Mouse (Mus musculus) liver, embryonic 16.5 days (tissue): ENCODE results near the gene Grcc10. TPM values are rescaled to one million over a fixed set of nuclear protein-coding genes. Genes with fewer than 3 reads are reported as not detected.

Experiments
- ATAC-seq: fragments of 200-750 bp; cut with Nextera tagmentation; 2 replicates; pipeline ENCODE4 v1.8.0; 2017; ENCODE audit warnings: low read depth, mild to moderate bottlenecking, moderate number of reproducible peaks, moderate library complexity
- H3K27ac ChIP-seq: fragments of 300-500 bp; sonication (generic); 2 replicates; pipeline ENCODE4 v1.5.1; 2014; ENCODE audit warnings: mild to moderate bottlenecking, low read length
- H3K27me3 ChIP-seq: fragments of 300-500 bp; sonication (generic); 2 replicates; pipeline ENCODE4 v1.6.1; 2014; ENCODE audit warnings: low read depth, low read length, mixed read lengths; ENCODE audit not compliant: control insufficient read depth, insufficient read depth
- H3K36me3 ChIP-seq: fragments of 300-500 bp; sonication (generic); 2 replicates; pipeline ENCODE4 v1.6.1; 2014; ENCODE audit warnings: mild to moderate bottlenecking; ENCODE audit not compliant: control insufficient read depth, insufficient read depth
- H3K4me1 ChIP-seq: fragments of 300-500 bp; sonication (generic); 2 replicates; pipeline ENCODE4 v1.6.1; 2014; ENCODE audit warnings: low read depth, low read length, mixed read lengths; ENCODE audit not compliant: control insufficient read depth
- H3K4me2 ChIP-seq: fragments of 300-500 bp; sonication (generic); 2 replicates; pipeline ENCODE4 v1.6.1; 2014; ENCODE audit warnings: low read depth, low read length, mixed read lengths
- H3K4me3 ChIP-seq: fragments of 300-500 bp; sonication (generic); 2 replicates; pipeline ENCODE4 v1.5.1; 2014; ENCODE audit warnings: low read depth, mild to moderate bottlenecking, low read length
- H3K9ac ChIP-seq: fragments of 300-500 bp; sonication (generic); 2 replicates; pipeline ENCODE4 v1.6.1; 2014; ENCODE audit warnings: low read depth, low read length
- H3K9me3 ChIP-seq: fragments of 300-500 bp; sonication (generic); replicated peaks from 2 replicates; pipeline ENCODE4 v1.6.1; 2016; ENCODE audit warnings: low read length; ENCODE audit not compliant: control insufficient read depth
- WGBS: fragments of 180-500 bp; shearing (Covaris S2); extraction: QIAGEN DNeasy Blood & Tissue Kit; methylation state at CpG from one replicate; pipeline ENCODE4 v1.1.7; 2014; ENCODE audit not compliant: insufficient replicate concordance; 5-methylcytosine and 5-hydroxymethylcytosine counted together
- polyA plus RNA-seq: library from polyadenylated mRNA; unstranded; fragments of >200 nt; fragmentation: Nextera tagmentation; extraction: Ambion mirVana; gene quantifications from 2 replicates; pipeline ENCODE4 v1.2.1, GENCODE M21; 2015

Grcc10 gene
- polyA plus RNA-seq, 1 experiment from 2014 or later, result 83.6 TPM

DNA sequence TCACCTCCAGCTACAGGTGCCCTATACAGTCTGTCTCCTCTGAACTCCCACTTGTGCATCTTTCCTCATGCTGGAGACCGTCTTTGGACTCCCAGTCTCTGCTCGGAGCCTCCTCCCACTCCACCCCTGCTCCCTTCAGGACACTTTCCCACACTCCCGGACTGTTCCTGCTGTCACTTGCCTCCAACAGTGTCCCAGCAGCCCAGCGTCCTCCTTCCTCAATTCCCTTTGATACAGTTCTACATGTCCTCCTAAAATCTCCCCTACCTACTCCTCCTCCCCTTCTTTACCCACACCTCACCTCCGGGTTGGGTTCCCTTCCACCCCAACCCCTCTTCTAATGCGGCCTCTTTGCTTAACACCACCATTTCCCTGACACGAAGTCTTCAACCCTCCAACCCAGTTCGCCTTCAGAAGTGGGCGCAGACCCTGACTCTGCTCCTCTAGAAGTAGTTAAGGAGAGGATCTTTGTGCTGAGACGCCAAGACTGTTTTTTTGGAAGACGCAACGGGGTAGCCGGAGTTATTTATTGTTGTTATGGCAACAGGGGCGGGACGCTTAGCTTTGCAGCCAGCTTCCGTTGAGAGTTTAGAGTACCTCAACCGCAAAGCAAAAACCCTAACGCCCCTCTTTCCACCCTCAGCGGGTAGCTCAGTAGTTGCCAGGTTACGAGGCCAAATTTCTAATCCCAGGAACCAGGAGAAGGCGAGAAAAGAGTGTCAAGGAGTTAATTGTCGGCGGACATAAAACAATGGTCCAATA is 38.2 kb upstream of the Grcc10 start, which contains the start of gene Lrrc23:
TSS of gene Lrrc23 (minus strand) at position 506 of the 762 bp plus-strand sequence.
- H3K36me3 ChIP-seq, result no peaks in the 10 kb centered on the region
- H3K9me3 ChIP-seq, result no peaks in the 10 kb centered on the region
- no peaks in the 10 kb centered on the region; the same call in 1 of the 2 replicates for H3K4me1 ChIP-seq
- H3K27me3 ChIP-seq, result peaks cover 26% of the 10 kb centered on the region
- no peak for ATAC-seq
- no peak within 1 kb of the TSS for H3K9ac ChIP-seq
- H3K4me2 ChIP-seq, result peak within 1 kb of the TSS; percentile 45
- WGBS, result 2% methylated on average over 23 of the region's 23 CpGs
- H3K27ac ChIP-seq, result no peak within 1 kb of the TSS
- peak within 1 kb of the TSS; percentile 15 for H3K4me3 ChIP-seq

DNA sequence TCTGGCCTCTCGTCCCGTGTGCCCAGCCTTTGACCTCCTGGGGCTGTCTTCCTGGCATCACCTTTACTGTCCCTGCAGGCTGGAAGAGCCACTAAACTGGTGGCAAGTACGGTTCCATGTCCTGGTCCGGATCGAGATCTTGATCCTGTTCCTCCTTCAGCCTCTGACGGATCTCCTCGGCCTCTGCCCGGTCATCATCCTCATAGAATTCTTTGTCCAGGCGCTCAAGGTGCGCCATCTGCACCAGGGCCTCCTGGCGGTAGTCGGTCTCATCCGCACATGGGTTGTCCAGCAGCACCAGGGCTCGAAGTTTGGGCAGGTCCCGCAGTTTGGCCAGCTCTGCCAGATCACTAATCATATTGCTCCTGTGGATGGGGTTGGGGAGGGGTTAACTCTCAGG is 29.3 kb upstream of the Grcc10 start:
- no peak overlapping the region for H3K27ac ChIP-seq
- H3K4me3 ChIP-seq, result no peak overlapping the region
- H3K36me3 ChIP-seq, result no peaks in the 10 kb centered on the region
- WGBS, result 70% methylated on average over 15 of the region's 15 CpGs
- H3K9me3 ChIP-seq, result no peaks in the 10 kb centered on the region
- H3K4me1 ChIP-seq, result peaks cover 13% of the 10 kb centered on the region
- H3K9ac ChIP-seq, result no peak overlapping the region
- H3K4me2 ChIP-seq, result no peak overlapping the region
- ATAC-seq, result no peak
- H3K27me3 ChIP-seq, result peaks cover 36% of the 10 kb centered on the region

DNA sequence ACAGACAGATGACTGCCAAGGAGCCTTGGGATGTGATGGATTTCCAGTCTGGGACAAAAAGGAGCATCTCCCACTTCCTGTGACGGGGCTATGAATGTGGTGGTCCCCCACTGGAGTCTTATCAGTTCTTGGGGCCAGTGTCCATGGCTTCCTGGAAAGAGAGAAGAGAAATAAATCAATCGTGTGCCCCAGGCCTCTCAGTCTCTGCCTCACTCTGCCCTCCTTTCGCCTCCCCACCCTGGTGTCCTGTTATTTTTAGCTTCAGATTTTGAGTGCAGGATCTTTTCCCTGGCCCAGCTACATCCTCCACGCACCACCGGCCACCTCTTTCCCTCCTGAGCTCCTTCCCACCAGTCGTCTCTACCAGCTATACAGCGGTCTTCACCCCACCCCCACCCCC is 28.8 kb upstream of the Grcc10 start:
- Histone ChIP-seq H3K4me3 (no peak overlapping the region), H3K9me3 (no peaks in the 10 kb centered on the region), H3K36me3 (no peaks in the 10 kb centered on the region), H3K4me2 (no peak overlapping the region), H3K27me3 (peaks cover 36% of the 10 kb centered on the region), H3K9ac (no peak overlapping the region), H3K4me1 (peaks cover 13% of the 10 kb centered on the region), H3K27ac (no peak overlapping the region)
- ATAC-seq, result no peak
- WGBS, result 21% methylated on average over 7 of the region's 7 CpGs

DNA sequence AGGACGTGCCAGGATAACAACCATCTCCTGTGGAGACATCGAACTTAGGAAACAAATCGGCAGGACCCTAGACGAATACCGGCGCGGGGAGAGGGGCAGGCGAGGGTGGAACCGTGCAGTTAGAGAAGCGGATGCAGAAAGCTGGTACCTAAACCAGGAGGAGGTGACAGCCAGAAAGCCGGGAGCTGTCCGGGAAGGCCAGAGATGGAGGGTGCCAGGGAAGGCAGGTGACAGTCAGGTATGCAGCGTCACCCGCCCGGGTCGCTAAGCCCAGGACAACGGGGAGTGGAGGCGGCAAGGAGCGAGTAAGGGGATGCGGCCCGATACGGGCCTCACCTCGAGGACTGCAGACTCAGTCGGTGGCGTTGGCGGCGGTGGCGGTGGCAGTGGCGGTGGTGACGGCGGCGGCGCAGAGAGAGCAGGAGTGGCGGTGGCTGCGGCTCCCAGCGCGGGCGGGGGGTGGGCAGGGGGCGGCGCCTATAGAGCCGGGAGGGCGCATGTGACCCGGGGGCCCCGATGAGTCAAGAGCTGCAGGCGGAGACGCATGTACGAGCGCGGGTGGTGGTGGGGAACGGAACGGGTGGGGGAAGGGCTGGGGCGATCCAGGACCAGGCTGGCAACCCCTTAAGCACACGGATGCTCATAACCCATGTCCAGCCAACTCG is 28.1 kb upstream of the Grcc10 start, which contains the start of gene Eno2:
TSS of gene Eno2 (minus strand) at position 573 of the 665 bp plus-strand sequence.
- H3K4me3 ChIP-seq, result peak within 1 kb of the TSS; percentile 51
- peaks cover 36% of the 10 kb centered on the region for H3K27me3 ChIP-seq
- H3K9ac ChIP-seq, result 0 out of 2 replicates have a peak within 1 kb of the TSS, but pooled peaks have one; percentile 25
- H3K36me3 ChIP-seq, result no peaks in the 10 kb centered on the region
- ATAC-seq, result 0 out of 2 replicates have a peak, but pooled peaks have one; percentile 37
- peak within 1 kb of the TSS; percentile 55 for H3K4me2 ChIP-seq
- H3K4me1 ChIP-seq, result peaks cover 13% of the 10 kb centered on the region
- no peak within 1 kb of the TSS for H3K27ac ChIP-seq
- no peaks in the 10 kb centered on the region for H3K9me3 ChIP-seq
- WGBS, result under 1% methylated on average over 54 of the region's 54 CpGs

DNA sequence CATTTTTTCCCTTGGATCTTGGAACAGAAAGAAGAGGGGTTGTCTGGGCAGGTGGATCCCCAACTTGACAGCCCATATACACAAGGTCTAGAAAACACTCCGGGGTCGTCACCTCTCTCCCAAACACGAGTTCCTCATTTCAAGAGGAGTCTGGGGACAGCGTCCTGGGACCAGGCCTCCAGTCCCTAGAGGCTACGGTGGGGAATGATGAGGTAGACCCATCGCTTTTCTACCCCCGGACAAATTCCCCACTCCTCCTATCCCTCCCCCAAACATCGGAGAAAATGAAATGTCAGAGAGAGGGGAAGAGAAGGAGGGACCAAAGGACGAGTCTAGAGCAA is 27.5 kb upstream of the Grcc10 start:
- Histone ChIP-seq H3K36me3 (no peaks in the 10 kb centered on the region), H3K4me3 (peak overlapping the region; percentile 51), H3K4me2 (peak overlapping the region; percentile 55), H3K4me1 (peaks cover 13% of the 10 kb centered on the region), H3K9me3 (no peaks in the 10 kb centered on the region), H3K27me3 (peaks cover 36% of the 10 kb centered on the region), H3K9ac (no peak overlapping the region), H3K27ac (no peak overlapping the region)
- ATAC-seq, result no peak
- 5% methylated on average over 9 of the region's 9 CpGs for WGBS

DNA sequence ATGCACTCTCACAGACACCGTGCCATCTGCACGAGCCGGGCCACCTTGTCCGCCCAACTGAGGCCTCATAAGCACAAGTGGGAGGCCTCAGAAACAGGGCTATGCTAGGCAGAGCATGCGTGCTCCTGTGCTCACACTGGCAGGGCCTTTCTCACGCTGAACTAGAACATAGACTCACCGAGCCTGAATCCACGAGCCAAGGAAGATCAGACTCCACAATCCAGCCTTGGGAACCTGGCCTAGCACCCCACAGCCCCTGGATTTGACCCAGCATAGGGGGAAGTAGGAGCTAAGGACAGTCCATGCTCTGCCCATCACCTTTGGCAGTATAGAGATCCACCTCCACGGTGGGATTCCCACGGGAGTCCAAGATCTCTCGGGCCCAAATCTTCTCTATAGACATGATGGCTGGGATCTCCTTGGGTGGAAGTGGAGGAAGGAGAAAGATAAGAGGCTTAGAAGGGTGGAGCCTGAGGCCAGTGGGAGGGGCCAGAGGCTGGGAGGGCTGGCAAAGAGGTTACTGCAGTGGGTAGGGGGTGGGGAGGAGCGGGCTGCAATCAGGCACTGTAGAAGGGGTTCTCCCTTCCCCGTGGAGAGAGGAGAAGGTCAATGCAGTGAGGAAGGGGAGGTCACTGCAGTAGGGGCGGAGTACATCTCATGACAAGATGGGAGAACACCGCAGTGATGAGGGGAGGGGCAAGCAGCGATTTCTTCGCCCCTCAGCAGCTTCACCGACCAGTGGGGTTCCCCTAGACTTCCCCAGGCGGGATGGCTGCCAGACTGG is 26.9 kb upstream of the Grcc10 start:
- 27% methylated on average over 19 of the region's 19 CpGs for WGBS
- H3K4me3 ChIP-seq, result no peak overlapping the region

DNA sequence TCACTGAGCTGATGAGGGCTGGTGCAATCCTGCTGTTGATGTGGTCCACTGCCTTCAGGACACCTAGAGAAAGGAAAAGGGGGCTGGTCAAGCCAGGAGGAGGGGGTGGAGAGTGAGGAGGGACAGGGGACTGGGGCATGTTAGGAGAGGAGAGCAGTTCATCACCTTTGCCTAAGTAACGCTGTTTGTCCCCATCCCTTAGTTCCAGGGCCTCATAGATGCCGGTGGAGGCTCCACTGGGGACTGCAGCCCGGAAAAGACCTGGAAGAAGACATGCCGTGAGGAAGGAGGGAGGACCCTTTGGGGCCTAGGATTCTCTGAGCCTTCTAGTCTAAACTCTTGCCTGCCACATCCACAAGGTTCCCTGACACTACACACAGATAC is 26.4 kb upstream of the Grcc10 start:
- Histone ChIP-seq H3K4me2 (no peak overlapping the region), H3K9ac (no peak overlapping the region), H3K36me3 (no peaks in the 10 kb centered on the region), H3K9me3 (no peaks in the 10 kb centered on the region), H3K27me3 (peaks cover 36% of the 10 kb centered on the region), H3K27ac (no peak overlapping the region), H3K4me3 (no peak overlapping the region), H3K4me1 (peaks cover 13% of the 10 kb centered on the region)
- WGBS, result 59% methylated on average over 4 of the region's 4 CpGs
- ATAC-seq, result no peak

More for the DNA sequence above, 26.9 kb upstream of the Grcc10 start:
- Histone ChIP-seq H3K27ac (no peak overlapping the region), H3K9me3 (no peaks in the 10 kb centered on the region), H3K4me1 (peaks cover 13% of the 10 kb centered on the region), H3K4me2 (peak overlapping the region; percentile 3; the same call in 1 of the 2 replicates), H3K36me3 (no peaks in the 10 kb centered on the region), H3K9ac (no peak overlapping the region), H3K27me3 (peaks cover 36% of the 10 kb centered on the region)
- ATAC-seq, result 0 out of 2 replicates have a peak, but pooled peaks have one; percentile 16

DNA sequence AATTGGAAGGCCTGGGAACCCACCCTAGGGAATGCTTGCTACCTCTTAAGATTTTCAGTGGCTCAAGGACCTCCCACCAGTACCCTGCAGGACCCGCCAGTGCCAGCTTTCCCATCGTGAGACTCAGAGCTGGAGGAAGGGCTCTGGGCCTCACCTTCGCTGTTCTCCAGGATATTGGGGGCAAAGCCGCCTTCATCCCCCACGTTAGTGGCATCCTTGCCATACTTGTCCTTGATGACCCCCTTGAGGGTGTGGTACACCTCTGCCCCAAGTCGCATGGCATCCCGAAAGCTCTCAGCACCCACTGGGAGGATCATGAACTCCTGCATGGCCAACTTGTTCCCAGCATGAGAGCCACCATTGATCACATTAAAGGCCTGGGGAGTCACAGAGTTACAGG is 24.8 kb upstream of the Grcc10 start:
- no peak for ATAC-seq
- Histone ChIP-seq H3K27me3 (peaks cover 36% of the 10 kb centered on the region), H3K36me3 (no peaks in the 10 kb centered on the region), H3K4me1 (peaks cover 13% of the 10 kb centered on the region), H3K9ac (no peak overlapping the region), H3K27ac (no peak overlapping the region), H3K9me3 (no peaks in the 10 kb centered on the region), H3K4me3 (no peak overlapping the region), H3K4me2 (no peak overlapping the region)
- 74% methylated on average over 7 of the region's 7 CpGs for WGBS
